Mouse (Mus musculus): ENCODE results near the gene Ercc6l. TPM values are rescaled to one million over a fixed set of nuclear protein-coding genes. Genes with fewer than 3 reads are reported as not detected.
A peak's percentile ranks its signal among the peaks of the same experiment; 100 is the strongest.

Gene Ercc6l
- polyA plus RNA-seq, 1 experiment = not detected

DNA sequence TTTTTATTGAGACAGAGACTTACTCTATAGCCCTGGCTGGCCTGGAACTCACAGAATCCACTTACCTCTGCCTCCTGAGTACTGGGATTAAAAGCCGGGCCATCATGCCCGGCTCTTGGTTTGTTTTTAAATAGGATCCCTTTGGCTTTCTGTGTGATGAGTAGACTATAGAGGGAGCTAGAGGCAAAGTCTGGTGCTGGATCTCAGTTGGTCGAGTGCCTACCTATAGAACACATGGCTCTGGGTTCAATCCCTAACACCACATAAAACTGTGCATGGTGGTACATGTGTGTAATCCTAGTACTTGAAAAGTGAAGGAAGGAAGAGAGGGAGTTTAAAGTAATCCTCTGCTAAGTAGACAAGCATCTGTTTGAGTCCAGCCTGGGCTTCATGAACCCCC is 13.2 kb upstream of the Ercc6l start:
- WGBS = 68% methylated on average over 3 of the region's 3 CpGs
- Histone ChIP-seq H3K4me3 (ENCODE audit: insufficient read depth, low read depth, low read length) (no peak overlapping the region), H3K4me1 (ENCODE audit: control insufficient read depth, insufficient read depth, low read length) (peaks cover 9% of the 10 kb centered on the region), H3K27ac (ENCODE audit: insufficient read depth, low read depth, low read length) (no peak overlapping the region)
- TF ChIP-seq CTCF (IDR thresholded peaks at IDR 0.05; ENCODE audit: insufficient read depth, low read depth, low read length) (no peak), POLR2A (IDR thresholded peaks at IDR 0.05; ENCODE audit: insufficient read depth, low read depth, low read length) (no peak)

DNA sequence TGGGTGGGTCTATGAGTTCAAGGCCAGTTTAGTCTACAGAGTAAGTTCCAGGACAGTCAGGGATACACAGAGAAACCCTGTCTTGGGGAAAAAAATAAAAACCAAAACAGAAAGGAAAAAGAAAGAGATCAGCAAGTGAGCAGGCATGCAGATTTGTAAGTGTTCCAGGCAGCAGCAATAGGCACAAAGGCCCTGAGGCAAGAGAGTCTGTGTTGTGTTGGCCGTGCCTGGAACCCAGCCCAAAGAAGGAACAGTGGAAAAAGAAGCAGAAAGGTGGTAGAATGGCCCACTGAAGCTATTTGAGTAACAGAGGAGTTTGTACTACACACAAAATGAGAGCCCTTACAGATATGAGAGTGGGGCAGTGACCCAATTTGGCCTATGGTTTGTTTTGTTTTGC is 12.8 kb upstream of the Ercc6l start:
- TF ChIP-seq POLR2A (IDR thresholded peaks at IDR 0.05; ENCODE audit: insufficient read depth, low read depth, low read length) = no peak
- no peak for TF ChIP-seq CTCF (IDR thresholded peaks at IDR 0.05; ENCODE audit: insufficient read depth, low read depth, low read length)
- Histone ChIP-seq H3K4me1 (ENCODE audit: control insufficient read depth, insufficient read depth, low read length) (peaks cover 9% of the 10 kb centered on the region), H3K27ac (ENCODE audit: insufficient read depth, low read depth, low read length) (no peak overlapping the region), H3K4me3 (ENCODE audit: insufficient read depth, low read depth, low read length) (no peak overlapping the region)
- 55% methylated on average over 1 of the region's 1 CpGs for WGBS

DNA sequence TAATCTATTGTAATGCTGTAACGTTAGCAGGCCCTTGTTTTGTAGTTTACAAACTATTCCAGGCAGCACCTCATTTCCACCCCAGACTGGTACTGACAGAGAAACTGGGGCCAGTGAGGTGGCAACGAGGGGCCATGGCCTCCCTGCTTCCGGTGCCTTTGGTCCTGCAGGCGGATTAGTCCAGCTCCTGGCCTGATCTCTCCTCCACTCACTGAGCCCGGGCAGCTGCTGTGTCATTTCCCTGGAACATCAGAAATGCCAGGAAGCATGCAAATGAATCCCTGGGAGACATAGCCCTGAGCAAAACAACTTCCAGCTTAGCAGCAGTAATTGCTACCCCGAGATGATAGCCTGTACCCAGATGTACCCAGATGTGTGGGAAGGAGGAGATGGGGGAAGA is 10.1 kb upstream of the Ercc6l start:
- no peak for TF ChIP-seq POLR2A (IDR thresholded peaks at IDR 0.05; ENCODE audit: insufficient read depth, low read depth, low read length)
- TF ChIP-seq CTCF (IDR thresholded peaks at IDR 0.05; ENCODE audit: insufficient read depth, low read depth, low read length) = no peak
- Histone ChIP-seq H3K4me3 (ENCODE audit: insufficient read depth, low read depth, low read length) (no peak overlapping the region), H3K4me1 (ENCODE audit: control insufficient read depth, insufficient read depth, low read length) (peaks cover 9% of the 10 kb centered on the region), H3K27ac (ENCODE audit: insufficient read depth, low read depth, low read length) (peak overlapping the region; percentile 87)
- 29% methylated on average over 6 of the region's 6 CpGs for WGBS

DNA sequence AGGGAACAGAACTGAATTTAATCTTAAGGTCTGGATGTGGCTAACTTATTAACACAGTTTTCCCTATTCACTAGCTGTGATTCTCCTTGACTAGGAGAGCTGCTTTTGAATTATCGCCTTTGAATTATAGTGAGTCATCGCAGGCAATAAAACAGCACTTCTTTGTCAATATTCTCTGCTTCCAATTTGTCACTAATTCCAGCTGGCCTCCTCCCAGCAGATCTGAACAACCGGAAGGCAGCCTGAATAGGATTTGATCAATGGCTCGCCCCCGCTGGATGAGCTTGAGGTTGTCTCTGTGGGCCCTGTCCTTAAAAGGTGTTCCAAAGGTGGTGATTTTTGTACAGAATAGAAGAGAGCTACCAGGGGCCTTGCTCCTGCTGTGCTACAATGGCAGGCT is 9.6 kb upstream of the Ercc6l start:
- peaks cover 9% of the 10 kb centered on the region for H3K4me1 ChIP-seq (ENCODE audit: control insufficient read depth, insufficient read depth, low read length)
- H3K27ac ChIP-seq (ENCODE audit: insufficient read depth, low read depth, low read length) = peak overlapping the region; percentile 87
- WGBS = 28% methylated on average over 5 of the region's 5 CpGs
- H3K4me3 ChIP-seq (ENCODE audit: insufficient read depth, low read depth, low read length) = no peak overlapping the region
- TF ChIP-seq CTCF (IDR thresholded peaks at IDR 0.05; ENCODE audit: insufficient read depth, low read depth, low read length) (no peak), POLR2A (IDR thresholded peaks at IDR 0.05; ENCODE audit: insufficient read depth, low read depth, low read length) (no peak)

DNA sequence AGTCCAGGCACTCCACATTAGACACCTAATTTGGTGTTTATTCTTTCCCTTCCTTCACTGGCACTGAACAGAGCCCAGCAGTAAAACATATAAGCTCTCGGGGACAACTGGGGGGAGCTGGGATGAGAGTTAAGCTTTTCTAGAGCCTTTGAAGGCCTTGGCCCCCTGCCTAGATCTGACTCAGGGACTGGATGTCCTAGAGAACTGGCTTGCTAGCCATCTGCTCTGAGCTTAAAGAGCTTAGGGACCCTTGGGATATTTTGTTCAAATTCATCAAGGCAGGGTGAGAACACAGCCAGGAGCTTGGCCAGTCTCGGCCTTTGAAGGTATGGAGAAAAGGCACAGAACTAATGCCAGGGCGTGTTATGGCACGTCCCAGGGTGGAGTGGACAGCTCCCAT is 6.6 kb upstream of the Ercc6l start:
- WGBS = 76% methylated on average over 4 of the region's 4 CpGs
- Histone ChIP-seq H3K4me1 (ENCODE audit: control insufficient read depth, insufficient read depth, low read length) (peaks cover 9% of the 10 kb centered on the region), H3K4me3 (ENCODE audit: insufficient read depth, low read depth, low read length) (no peak overlapping the region), H3K27ac (ENCODE audit: insufficient read depth, low read depth, low read length) (no peak overlapping the region)
- no peak for TF ChIP-seq POLR2A (IDR thresholded peaks at IDR 0.05; ENCODE audit: insufficient read depth, low read depth, low read length)
- TF ChIP-seq CTCF (IDR thresholded peaks at IDR 0.05; ENCODE audit: insufficient read depth, low read depth, low read length) = no peak

DNA sequence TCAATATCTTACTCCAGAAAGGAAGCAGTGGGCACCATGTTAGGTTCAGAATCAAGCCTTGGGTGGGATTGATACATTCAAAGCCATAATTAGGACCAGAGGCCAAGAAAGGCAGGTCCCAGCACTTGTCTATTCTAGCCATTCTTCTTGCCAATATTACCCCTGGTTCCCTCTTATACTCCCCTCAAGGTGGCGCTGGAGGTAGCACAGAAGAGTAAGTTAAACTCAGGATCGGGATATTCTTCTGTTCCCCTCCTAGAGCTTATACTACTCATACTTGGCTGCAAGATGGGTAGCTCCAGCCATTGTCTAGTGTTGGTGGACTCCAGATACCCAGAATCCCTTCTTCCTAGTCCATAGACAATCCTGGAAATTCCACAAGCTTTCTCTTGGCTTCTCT is 6.2 kb upstream of the Ercc6l start:
- TF ChIP-seq CTCF (IDR thresholded peaks at IDR 0.05; ENCODE audit: insufficient read depth, low read depth, low read length) = no peak
- TF ChIP-seq POLR2A (IDR thresholded peaks at IDR 0.05; ENCODE audit: insufficient read depth, low read depth, low read length) = no peak
- Histone ChIP-seq H3K4me1 (ENCODE audit: control insufficient read depth, insufficient read depth, low read length) (peaks cover 9% of the 10 kb centered on the region), H3K4me3 (ENCODE audit: insufficient read depth, low read depth, low read length) (no peak overlapping the region), H3K27ac (ENCODE audit: insufficient read depth, low read depth, low read length) (no peak overlapping the region)
- 31% methylated on average over 2 of the region's 2 CpGs for WGBS

DNA sequence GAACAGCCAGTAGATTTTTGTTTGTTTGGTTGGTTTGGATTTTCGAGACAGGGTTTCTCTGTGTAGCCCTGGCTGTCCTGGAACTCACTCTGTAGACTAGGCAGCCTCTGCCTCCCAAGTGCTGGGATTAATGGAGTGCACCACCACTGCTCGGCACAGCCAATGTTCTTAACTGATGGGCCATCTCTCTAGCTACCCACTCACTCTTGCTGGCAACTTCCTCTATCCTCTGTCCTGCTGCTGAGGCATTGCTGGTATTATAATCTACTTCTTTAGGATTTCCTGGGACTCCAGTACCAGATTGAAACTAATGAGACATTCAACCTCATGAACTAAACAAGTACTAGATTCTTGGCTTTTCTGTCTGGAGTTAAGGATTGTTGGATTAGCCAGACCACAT is 3.6 kb upstream of the Ercc6l start:
- WGBS = 76% methylated on average over 2 of the region's 2 CpGs
- Histone ChIP-seq H3K27ac (ENCODE audit: insufficient read depth, low read depth, low read length) (no peak overlapping the region), H3K4me3 (ENCODE audit: insufficient read depth, low read depth, low read length) (no peak overlapping the region), H3K4me1 (ENCODE audit: control insufficient read depth, insufficient read depth, low read length) (no peaks in the 10 kb centered on the region)
- TF ChIP-seq POLR2A (IDR thresholded peaks at IDR 0.05; ENCODE audit: insufficient read depth, low read depth, low read length) (no peak), CTCF (IDR thresholded peaks at IDR 0.05; ENCODE audit: insufficient read depth, low read depth, low read length) (no peak)

DNA sequence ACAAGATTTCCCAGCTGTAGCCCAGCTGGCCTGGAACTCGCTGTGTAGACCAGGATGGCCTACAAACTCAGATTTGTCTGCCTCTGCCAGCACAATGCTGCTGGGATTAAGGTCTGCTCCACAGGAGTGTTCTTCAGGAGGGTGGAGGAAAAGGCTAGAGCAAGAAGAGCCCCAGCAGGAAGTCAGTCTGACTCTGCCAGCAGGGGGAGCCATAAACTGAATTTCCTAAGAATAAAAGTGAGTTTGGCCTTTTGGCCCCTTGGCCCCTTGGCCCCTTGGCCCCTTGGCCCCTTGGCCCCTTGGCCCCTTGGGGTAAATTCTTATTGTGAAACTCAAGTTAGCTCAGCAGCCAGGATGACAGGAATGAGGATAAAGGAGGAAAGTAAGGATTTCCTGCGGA is 2.9 kb upstream of the Ercc6l start:
- Histone ChIP-seq H3K27ac (ENCODE audit: insufficient read depth, low read depth, low read length) (no peak overlapping the region), H3K4me3 (ENCODE audit: insufficient read depth, low read depth, low read length) (no peak overlapping the region), H3K4me1 (ENCODE audit: control insufficient read depth, insufficient read depth, low read length) (no peaks in the 10 kb centered on the region)
- WGBS = 70% methylated on average over 2 of the region's 2 CpGs
- no peak for TF ChIP-seq POLR2A (IDR thresholded peaks at IDR 0.05; ENCODE audit: insufficient read depth, low read depth, low read length)
- TF ChIP-seq CTCF (IDR thresholded peaks at IDR 0.05; ENCODE audit: insufficient read depth, low read depth, low read length) = no peak

DNA sequence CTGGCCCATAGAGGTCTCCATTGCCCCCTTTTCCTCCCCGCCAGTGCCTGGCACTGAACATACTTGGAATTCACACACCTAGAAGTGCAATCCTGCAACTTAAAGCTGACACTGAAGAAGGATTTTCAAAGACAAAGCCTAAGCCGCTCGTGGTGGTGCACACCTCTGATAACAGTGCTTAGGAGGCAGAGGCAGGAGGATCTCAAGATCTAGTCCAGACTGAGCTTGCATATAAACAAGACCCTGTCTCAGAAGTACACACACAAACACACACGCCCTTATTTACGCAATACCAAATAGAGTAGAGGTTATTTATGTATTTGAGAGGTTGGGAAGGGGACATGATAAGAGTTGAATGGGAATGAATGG is 516 bp upstream of the Ercc6l start:
- H3K27ac ChIP-seq (ENCODE audit: insufficient read depth, low read depth, low read length) = no peak overlapping the region
- H3K4me3 ChIP-seq (ENCODE audit: insufficient read depth, low read depth, low read length) = peak overlapping the region; percentile 38
- no peaks in the 10 kb centered on the region for H3K4me1 ChIP-seq (ENCODE audit: control insufficient read depth, insufficient read depth, low read length)
- 46% methylated on average over 5 of the region's 5 CpGs for WGBS
- no peak for TF ChIP-seq POLR2A (IDR thresholded peaks at IDR 0.05; ENCODE audit: insufficient read depth, low read depth, low read length)
- TF ChIP-seq CTCF (IDR thresholded peaks at IDR 0.05; ENCODE audit: insufficient read depth, low read depth, low read length) = no peak

DNA sequence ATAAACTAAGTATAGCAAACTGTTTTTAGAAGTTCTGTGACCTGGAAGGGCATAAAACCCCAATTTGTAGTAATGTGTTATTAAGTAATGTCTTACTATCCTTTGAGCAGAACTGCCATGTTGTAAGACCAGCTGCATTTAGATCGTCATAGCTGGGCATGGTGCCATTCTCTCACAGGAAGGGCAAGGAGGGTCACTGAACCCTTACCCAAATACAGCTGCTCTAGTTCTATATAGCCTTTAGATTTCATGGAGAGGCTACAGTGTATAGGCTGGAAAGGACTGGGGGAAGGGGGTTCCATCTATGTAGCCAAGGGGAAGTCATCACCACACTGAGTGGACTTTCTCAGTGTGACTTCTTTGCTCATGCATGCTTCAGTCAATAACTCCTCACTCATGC is 15.7 kb downstream of the Ercc6l start:
- no peaks in the 10 kb centered on the region for H3K4me1 ChIP-seq (ENCODE audit: control insufficient read depth, insufficient read depth, low read length)
- TF ChIP-seq CTCF (IDR thresholded peaks at IDR 0.05; ENCODE audit: insufficient read depth, low read depth, low read length) (no peak), POLR2A (IDR thresholded peaks at IDR 0.05; ENCODE audit: insufficient read depth, low read depth, low read length) (no peak)
- H3K4me3 ChIP-seq (ENCODE audit: insufficient read depth, low read depth, low read length) = no peak overlapping the region
- H3K27ac ChIP-seq (ENCODE audit: insufficient read depth, low read depth, low read length) = no peak overlapping the region
- 65% methylated on average over 1 of the region's 1 CpGs for WGBS

Measured in olfactory bulb, adult 2 months (tissue).